Mouse (Mus musculus): Measurements from ENCODE around the gene Trim31. TPM values are rescaled to one million over a fixed set of nuclear protein-coding genes. Genes with fewer than 3 reads are reported as not detected.

The Trim31 gene
- polyA plus RNA-seq, 1 experiment: not detected

GRCm38 (mm10) chr17:36885132-36885790 is 12.7 kb upstream of the Trim31 start:
- no peak for TF ChIP-seq GATA1 (IDR thresholded peaks at IDR 0.05; ENCODE audit: low read length)

GRCm38 (mm10) chr17:36890073-36890903 is 7.6 kb upstream of the Trim31 start, which contains the start of gene Trim40:
TSS of gene Trim40 (minus strand) at chr17:36890123.
- TF ChIP-seq GATA1 (IDR thresholded peaks at IDR 0.05; ENCODE audit: low read length): no peak

- TF ChIP-seq GATA1 (IDR thresholded peaks at IDR 0.05; ENCODE audit: low read length): no peak
Measured at GRCm38 (mm10) chr17:36892362-36892761, 5.6 kb upstream of the Trim31 start.

- TF ChIP-seq GATA1 (IDR thresholded peaks at IDR 0.05; ENCODE audit: low read length): peak; percentile 31
Measured at GRCm38 (mm10) chr17:36893387-36893786, 4.5 kb upstream of the Trim31 start.

GRCm38 (mm10) chr17:36896583-36896982 is 1.3 kb upstream of the Trim31 start:
- TF ChIP-seq GATA1 (IDR thresholded peaks at IDR 0.05; ENCODE audit: low read length): no peak

GRCm38 (mm10) chr17:36897065-36897464 is 853 bp upstream of the Trim31 start:
- TF ChIP-seq GATA1 (IDR thresholded peaks at IDR 0.05; ENCODE audit: low read length): no peak

GRCm38 (mm10) chr17:36899376-36899775 is 1.5 kb downstream of the Trim31 start:
- no peak for TF ChIP-seq GATA1 (IDR thresholded peaks at IDR 0.05; ENCODE audit: low read length)

GRCm38 (mm10) chr17:36900001-36900400 is 2.1 kb downstream of the Trim31 start:
- no peak for TF ChIP-seq GATA1 (IDR thresholded peaks at IDR 0.05; ENCODE audit: low read length)

- TF ChIP-seq GATA1 (IDR thresholded peaks at IDR 0.05; ENCODE audit: low read length): no peak
Measured at GRCm38 (mm10) chr17:36900691-36901090, 2.8 kb downstream of the Trim31 start.

- TF ChIP-seq GATA1 (IDR thresholded peaks at IDR 0.05; ENCODE audit: low read length): no peak
Measured at GRCm38 (mm10) chr17:36903651-36904050, 5.7 kb downstream of the Trim31 start.

- TF ChIP-seq GATA1 (IDR thresholded peaks at IDR 0.05; ENCODE audit: low read length): no peak
Measured at GRCm38 (mm10) chr17:36908235-36908634, 10.3 kb downstream of the Trim31 start.

- no peak for TF ChIP-seq GATA1 (IDR thresholded peaks at IDR 0.05; ENCODE audit: low read length)
Measured at GRCm38 (mm10) chr17:36909802-36910201, 11.9 kb downstream of the Trim31 start.

- no peak for TF ChIP-seq GATA1 (IDR thresholded peaks at IDR 0.05; ENCODE audit: low read length)
Measured at GRCm38 (mm10) chr17:36912031-36912430, 14.1 kb downstream of the Trim31 start.

GRCm38 (mm10) chr17:36914108-36914507 is 16.2 kb downstream of the Trim31 start:
- TF ChIP-seq GATA1 (IDR thresholded peaks at IDR 0.05; ENCODE audit: low read length): no peak

GRCm38 (mm10) chr17:36915076-36915475 is 17.2 kb downstream of the Trim31 start:
- no peak for TF ChIP-seq GATA1 (IDR thresholded peaks at IDR 0.05; ENCODE audit: low read length)

GRCm38 (mm10) chr17:36920239-36920638 is 22.3 kb downstream of the Trim31 start:
- TF ChIP-seq GATA1 (IDR thresholded peaks at IDR 0.05; ENCODE audit: low read length): no peak

GRCm38 (mm10) chr17:36922715-36923114 is 24.8 kb downstream of the Trim31 start:
- no peak for TF ChIP-seq GATA1 (IDR thresholded peaks at IDR 0.05; ENCODE audit: low read length)

All from G1E-ER4 (cell line).